Mouse (Mus musculus): ENCODE measurements around the gene Foxc1. TPM values are rescaled to one million over a fixed set of nuclear protein-coding genes. Genes with fewer than 3 reads are reported as not detected.
A peak's percentile ranks its signal among the peaks of the same experiment; 100 is the strongest.

The Foxc1 gene
- total RNA-seq, 2 experiments from 2014 or later: 3.3 to 4.2 TPM

- DNase-seq: peak; percentile 18 to 46
These were observed 23.9 kb downstream of the Foxc1 start for GRCm38 (mm10) chr13:31830332-31830731.

- no peak for DNase-seq
These were observed 29.4 kb downstream of the Foxc1 start for GRCm38 (mm10) chr13:31835802-31836201.

- no peak for DNase-seq
These were observed 43.0 kb downstream of the Foxc1 start for GRCm38 (mm10) chr13:31849258-31849971.

DNA sequence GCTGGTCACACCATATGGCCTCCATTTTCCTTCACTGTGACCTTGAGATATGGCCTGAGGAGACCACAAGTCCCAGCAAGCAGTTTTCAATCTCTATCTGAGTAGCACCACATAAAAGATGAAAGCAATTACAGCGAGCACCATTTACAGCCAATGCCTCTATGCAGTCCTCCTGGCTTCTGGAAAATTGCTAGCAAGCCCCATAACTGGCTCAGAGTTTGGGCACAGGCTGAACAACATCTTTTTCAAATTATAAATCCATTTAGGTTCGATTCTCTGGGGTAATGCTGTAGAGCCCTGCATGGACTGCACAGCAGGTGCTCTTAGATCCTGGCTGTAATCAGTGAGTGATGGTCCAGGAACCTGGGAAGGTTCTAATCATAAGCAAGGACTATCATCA lies 47.1 kb downstream of the Foxc1 start:
- no peak for DNase-seq

DNA sequence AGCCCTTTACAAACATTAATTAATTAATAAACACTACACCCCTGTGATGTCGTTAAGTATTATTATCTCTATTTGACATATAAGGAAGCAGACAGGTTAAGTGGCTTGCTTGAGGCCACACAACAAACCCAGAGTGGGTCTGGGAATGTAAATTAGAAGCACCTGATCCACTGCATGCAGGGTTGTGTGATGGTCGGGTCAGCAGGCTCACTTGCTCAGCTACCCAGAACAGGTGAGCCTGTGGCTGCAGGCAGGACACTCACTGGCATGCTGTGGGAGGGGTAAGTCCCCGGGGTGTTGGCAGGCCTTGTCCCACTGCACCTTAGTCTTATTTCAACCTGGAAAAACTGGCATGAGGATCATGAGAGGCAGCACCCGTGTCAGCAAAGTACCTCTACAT lies 47.6 kb downstream of the Foxc1 start:
- DNase-seq: no peak

DNA sequence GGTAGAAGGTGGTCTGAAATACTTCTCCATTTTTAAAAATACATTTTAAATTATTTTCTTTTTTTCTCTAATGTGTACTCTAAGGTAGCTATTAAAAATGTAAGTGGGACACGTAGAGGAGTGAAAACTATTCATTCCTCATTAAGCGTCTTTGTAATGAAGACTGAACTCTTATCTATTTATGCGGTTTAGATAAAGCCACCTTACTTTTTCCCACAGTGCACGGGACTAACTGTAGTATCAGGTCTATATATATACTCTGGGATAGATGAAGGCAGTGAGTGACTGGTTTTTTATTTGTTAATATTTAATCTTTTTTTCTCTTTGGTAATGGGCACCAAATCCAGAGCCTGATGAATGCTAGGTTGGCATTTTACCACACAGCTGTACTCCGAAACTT lies 53.8 kb downstream of the Foxc1 start:
- DNase-seq: no peak

Other genes with a start within 250 kb of the Foxc1 start
- not detected for gene A530084C06Rik, start 247.3 kb upstream of the Foxc1 start, total RNA-seq (2021)
- gene Foxf2, start 180.8 kb upstream of the Foxc1 start, total RNA-seq (2021): not detected